Comparison of ENCODE assay signal across 8 mouse cellular contexts in genomic region chr10:77969973-77970325, GRCm38 (mm10). TPM values are rescaled to one million over a fixed set of nuclear protein-coding genes. Genes with fewer than 3 reads are reported as not detected.
DNase-seq lines count a peak whose midpoint lies in the region; ATAC-seq lines count a peak whose summit lies in the region.

No protein-coding gene starts in this region.

- 13% methylated on average over 8 of the region's 8 CpGs for WGBS in heart, embryonic 16.5 days
- WGBS in embryonic facial prominence, embryonic 10.5 days, result 18% methylated on average over 8 of the region's 8 CpGs
- WGBS in intestine, embryonic 14.5 days, result 14% methylated on average over 8 of the region's 8 CpGs
- WGBS in midbrain, embryonic 15.5 days, result 11% methylated on average over 8 of the region's 8 CpGs

- 0 out of 2 replicates have a peak, but pooled peaks cover 2% of the 10 kb centered on the region for H3K9me3 ChIP-seq in heart, embryonic 16.5 days (replicated peaks; ENCODE audit: control insufficient read depth, low read length)
- H3K9me3 ChIP-seq in embryonic facial prominence, embryonic 10.5 days, result no peaks in the 10 kb centered on the region
- H3K9me3 ChIP-seq in intestine, embryonic 14.5 days (ENCODE audit: control insufficient read depth, low read length), result no peaks in the 10 kb centered on the region
- no peaks in the 10 kb centered on the region for H3K9me3 ChIP-seq in midbrain, embryonic 15.5 days

- H3K27ac ChIP-seq in heart, embryonic 16.5 days (ENCODE audit: low read length), result no peak overlapping the region
- H3K27ac ChIP-seq in embryonic facial prominence, embryonic 10.5 days (replicated peaks), result no peak overlapping the region
- no peak overlapping the region for H3K27ac ChIP-seq in intestine, embryonic 14.5 days (ENCODE audit: low read depth)
- no peak overlapping the region for H3K27ac ChIP-seq in midbrain, embryonic 15.5 days

- no peaks in the 10 kb centered on the region for H3K36me3 ChIP-seq in heart, embryonic 16.5 days (ENCODE audit: control insufficient read depth, insufficient read depth)
- H3K36me3 ChIP-seq in embryonic facial prominence, embryonic 10.5 days (replicated peaks), result no peaks in the 10 kb centered on the region
- no peaks in the 10 kb centered on the region for H3K36me3 ChIP-seq in intestine, embryonic 14.5 days (ENCODE audit: control insufficient read depth, insufficient read depth, low read length)
- no peaks in the 10 kb centered on the region for H3K36me3 ChIP-seq in midbrain, embryonic 15.5 days (replicated peaks)

- ATAC-seq in heart, embryonic 16.5 days (replicated peaks; ENCODE audit: extremely low read depth, insufficient read depth, low FRiP score), result no peak
- no peak for ATAC-seq in intestine, embryonic 14.5 days (replicated peaks; ENCODE audit: low FRiP score, low TSS enrichment, low read depth)
- peak; percentile 53 for ATAC-seq in midbrain, embryonic 15.5 days (replicated peaks)

- peaks cover 26% of the 10 kb centered on the region for H3K27me3 ChIP-seq in heart, embryonic 16.5 days (ENCODE audit: control insufficient read depth, insufficient read depth, low read length)
- H3K27me3 ChIP-seq in embryonic facial prominence, embryonic 10.5 days (replicated peaks; ENCODE audit: low read depth, poor library complexity, severe bottlenecking), result peaks cover 45% of the 10 kb centered on the region
- H3K27me3 ChIP-seq in intestine, embryonic 14.5 days (replicated peaks; ENCODE audit: control insufficient read depth, insufficient read depth, low read length), result peaks cover 19% of the 10 kb centered on the region; the same call in 1 of the 2 replicates
- peaks cover 18% of the 10 kb centered on the region; the same call in 1 of the 2 replicates for H3K27me3 ChIP-seq in midbrain, embryonic 15.5 days (replicated peaks)

- DNase-seq in heart, postnatal 36 days, result no peak
- no peak for DNase-seq in embryonic facial prominence, embryonic 10.5 days (ENCODE audit: low spot score)
- no peak for DNase-seq in intestine, embryonic 14.5 days (ENCODE audit: low spot score)
- DNase-seq in adrenal gland, adult 2 months, result no peak
- DNase-seq in cerebellum, adult 18-20 months, result no peak
- no peak for DNase-seq in cerebellum, adult 11-12 months

- H3K4me3 ChIP-seq in heart, embryonic 16.5 days (ENCODE audit: low read length), result peak overlapping the region; percentile 41
- H3K4me3 ChIP-seq in embryonic facial prominence, embryonic 10.5 days, result peak overlapping the region; percentile 48
- H3K4me3 ChIP-seq in intestine, embryonic 14.5 days (ENCODE audit: low read depth, low read length), result peak overlapping the region; percentile 15
- H3K4me3 ChIP-seq in midbrain, embryonic 15.5 days, result peak overlapping the region; percentile 46

- H3K4me1 ChIP-seq in heart, embryonic 16.5 days (ENCODE audit: control insufficient read depth, insufficient read depth, low read length), result no peaks in the 10 kb centered on the region
- H3K4me1 ChIP-seq in embryonic facial prominence, embryonic 10.5 days, result peaks cover 19% of the 10 kb centered on the region
- H3K4me1 ChIP-seq in intestine, embryonic 14.5 days (replicated peaks; ENCODE audit: control insufficient read depth, insufficient read depth, low read length), result peaks cover 7% of the 10 kb centered on the region; the same call in 1 of the 2 replicates
- H3K4me1 ChIP-seq in midbrain, embryonic 15.5 days, result peaks cover 13% of the 10 kb centered on the region

- intact Hi-C loops in heart, postnatal 36 days (cut with DNase I), result loop anchor here (10.0 kb wide), 1 partner anchor 345 kb away; the partner anchor contains the start of gene Ube2g2

- peak overlapping the region; percentile 65 for H3K4me2 ChIP-seq in heart, embryonic 16.5 days (ENCODE audit: low read depth, low read length)
- H3K4me2 ChIP-seq in intestine, embryonic 14.5 days (ENCODE audit: low read length), result peak overlapping the region; percentile 48
- peak overlapping the region; percentile 89 for H3K4me2 ChIP-seq in midbrain, embryonic 15.5 days

- H3K9ac ChIP-seq in heart, embryonic 16.5 days (ENCODE audit: low read length), result no peak overlapping the region
- no peak overlapping the region for H3K9ac ChIP-seq in intestine, embryonic 14.5 days (ENCODE audit: low read length)
- peak overlapping the region; percentile 49 for H3K9ac ChIP-seq in midbrain, embryonic 15.5 days

RNA-seq across cellular contexts. Expression of gene Trpm2, which starts 0.4 kb away (rescaled TPM):
- 2.6 and 3.4 TPM in 2 replicates for polyA plus RNA-seq in heart, embryonic 16.5 days (2015; fragmentation: Nextera tagmentation; extraction: Ambion mirVana)
- 1 to 10 TPM in 1 of 2 experiments, under 1 TPM in 1; 0.31 to 1.5 TPM for total RNA-seq in heart, postnatal 36 days (2021)
- 0.54 and 0.85 TPM in 2 replicates for polyA plus RNA-seq in embryonic facial prominence, embryonic 10.5 days (2016; fragmentation: Nextera tagmentation; extraction: Ambion mirVana)
- 0.42 and 1.2 TPM in 2 replicates for polyA plus RNA-seq in intestine, embryonic 14.5 days (2014; fragmentation: Nextera tagmentation; extraction: Ambion mirVana)
- 3.7 and 6.1 TPM in 2 replicates for polyA plus RNA-seq in midbrain, embryonic 15.5 days (2015; fragmentation: Nextera tagmentation; extraction: Ambion mirVana)
- 1 to 10 TPM; 2.6 to 3.2 TPM for total RNA-seq in adrenal gland, adult 2 months (2021)
- polyA plus RNA-seq in adrenal gland, adult 2 months (2012; rRNA removed), result 3.0 and 3.1 TPM in 2 replicates

RNA-seq across cellular contexts. Expression of gene 1810043G02Rik, which starts 8.4 kb away (rescaled TPM):
- polyA plus RNA-seq in heart, embryonic 16.5 days (2015; fragmentation: Nextera tagmentation; extraction: Ambion mirVana), result 19.4 and 20.9 TPM in 2 replicates
- total RNA-seq in heart, postnatal 36 days (2021), result 10 to 100 TPM in 1 of 2 experiments, 1 to 10 TPM in 1; 9.3 to 10.3 TPM
- 31.0 and 33.7 TPM in 2 replicates for polyA plus RNA-seq in embryonic facial prominence, embryonic 10.5 days (2016; fragmentation: Nextera tagmentation; extraction: Ambion mirVana)
- polyA plus RNA-seq in intestine, embryonic 14.5 days (2014; fragmentation: Nextera tagmentation; extraction: Ambion mirVana), result 23.5 and 24.7 TPM in 2 replicates
- 48.3 and 49.5 TPM in 2 replicates for polyA plus RNA-seq in midbrain, embryonic 15.5 days (2015; fragmentation: Nextera tagmentation; extraction: Ambion mirVana)
- 10 to 100 TPM; 19.7 to 23.7 TPM for total RNA-seq in adrenal gland, adult 2 months (2021)
- polyA plus RNA-seq in adrenal gland, adult 2 months (2012; rRNA removed), result 92.1 and 111 TPM in 2 replicates

RNA-seq across cellular contexts. Expression of gene Pfkl, which starts 39.9 kb away (rescaled TPM):
- 203 and 219 TPM in 2 replicates for polyA plus RNA-seq in heart, embryonic 16.5 days (2015; fragmentation: Nextera tagmentation; extraction: Ambion mirVana)
- total RNA-seq in heart, postnatal 36 days (2021), result 100 to 1,000 TPM in 1 of 2 experiments, 10 to 100 TPM in 1; 97.8 to 116 TPM
- 234 and 275 TPM in 2 replicates for polyA plus RNA-seq in embryonic facial prominence, embryonic 10.5 days (2016; fragmentation: Nextera tagmentation; extraction: Ambion mirVana)
- 244 and 252 TPM in 2 replicates for polyA plus RNA-seq in intestine, embryonic 14.5 days (2014; fragmentation: Nextera tagmentation; extraction: Ambion mirVana)
- polyA plus RNA-seq in midbrain, embryonic 15.5 days (2015; fragmentation: Nextera tagmentation; extraction: Ambion mirVana), result 127 and 128 TPM in 2 replicates
- 100 to 1,000 TPM; 128 to 145 TPM for total RNA-seq in adrenal gland, adult 2 months (2021)
- 122 and 138 TPM in 2 replicates for polyA plus RNA-seq in adrenal gland, adult 2 months (2012; rRNA removed)
